Mouse (Mus musculus) intestine, embryonic 14.5 days (tissue): ENCODE measurements around the gene Ddx49. TPM values are rescaled to one million over a fixed set of nuclear protein-coding genes. Genes with fewer than 3 reads are reported as not detected.

Experiments used
- ATAC-seq: fragments of 200-750 bp; cut with Nextera tagmentation; replicated peaks from 2 replicates; pipeline ENCODE4 v1.8.0; 2017; ENCODE audit warnings: low read depth, moderate number of reproducible peaks, moderate TSS enrichment, moderate library complexity; ENCODE audit not compliant: low FRiP score, low TSS enrichment
- DNase-seq: peaks from one replicate; pipeline ENCODE4 v3.0.0-alpha.2; 2018; ENCODE audit warnings: low spot score
- H3K27ac ChIP-seq: fragments of 300-500 bp; sonication (generic); 2 replicates; pipeline ENCODE4 v1.5.1; 2014; ENCODE audit warnings: low read depth, mild to moderate bottlenecking, control low read depth
- H3K27me3 ChIP-seq: fragments of 300-500 bp; sonication (generic); replicated peaks from 2 replicates; pipeline ENCODE4 v1.6.1; 2014; ENCODE audit warnings: low read length, control low read depth; ENCODE audit not compliant: control insufficient read depth, insufficient read depth
- H3K36me3 ChIP-seq: fragments of 300-500 bp; sonication (generic); 2 replicates; pipeline ENCODE4 v1.6.1; 2014; ENCODE audit warnings: low read length, control low read depth; ENCODE audit not compliant: control insufficient read depth, insufficient read depth
- H3K4me1 ChIP-seq: fragments of 300-500 bp; sonication (generic); replicated peaks from 2 replicates; pipeline ENCODE4 v1.6.1; 2014; ENCODE audit warnings: low read length, control low read depth, mixed read lengths; ENCODE audit not compliant: control insufficient read depth, insufficient read depth
- H3K4me2 ChIP-seq: fragments of 300-500 bp; sonication (generic); 2 replicates; pipeline ENCODE4 v1.6.1; 2014; ENCODE audit warnings: low read length
- H3K4me3 ChIP-seq: fragments of 300-500 bp; sonication (generic); 2 replicates; pipeline ENCODE4 v1.5.1; 2014; ENCODE audit warnings: low read depth, low read length, control low read depth, mixed read lengths
- H3K9ac ChIP-seq: fragments of 300-500 bp; sonication (generic); 2 replicates; pipeline ENCODE4 v1.6.1; 2014; ENCODE audit warnings: mild to moderate bottlenecking, low read length
- H3K9me3 ChIP-seq: fragments of 300-500 bp; sonication (generic); 2 replicates; pipeline ENCODE4 v1.6.1; 2016; ENCODE audit warnings: low read length, control low read depth; ENCODE audit not compliant: control insufficient read depth
- WGBS: fragments of 180-500 bp; shearing (Covaris S2); extraction: QIAGEN DNeasy Blood & Tissue Kit; methylation state at CpG from one replicate; pipeline ENCODE4 v1.1.7; 2014; 5-methylcytosine and 5-hydroxymethylcytosine counted together
- polyA plus RNA-seq: library from polyadenylated mRNA; unstranded; fragments of >200 nt; fragmentation: Nextera tagmentation; extraction: Ambion mirVana; gene quantifications from 2 replicates; pipeline ENCODE4 v1.2.1, GENCODE M21; 2014

Ddx49 gene
- polyA plus RNA-seq, 1 experiment from 2014 or later, result 47.5 TPM

- H3K9me3 ChIP-seq, result no peaks in the 10 kb centered on the region; the same call in 1 of the 2 replicates
- peaks cover 35% of the 10 kb centered on the region for H3K36me3 ChIP-seq
- H3K9ac ChIP-seq, result 0 out of 2 replicates have a peak within 1 kb of the TSS, but pooled peaks have one; percentile 20
- 30% methylated on average over 14 of the region's 14 CpGs for WGBS
- DNase-seq (no peak), ATAC-seq (0 out of 2 replicates have a peak, but pooled peaks have one; percentile 13)
- H3K4me3 ChIP-seq, result peak within 1 kb of the TSS; percentile 25
- no peak within 1 kb of the TSS for H3K27ac ChIP-seq
- peak within 1 kb of the TSS; percentile 36 for H3K4me2 ChIP-seq
- H3K4me1 ChIP-seq, result peaks cover 14% of the 10 kb centered on the region
- H3K27me3 ChIP-seq, result no peaks in the 10 kb centered on the region
Observed at GRCm38 (mm10) chr8:70329124-70329834, 27.0 kb upstream of the Ddx49 start, which contains the start of gene Gdf1. TSS of gene Gdf1 (plus strand) at chr8:70329817.

- ATAC-seq (no peak), DNase-seq (no peak)
- Histone ChIP-seq H3K36me3 (peaks cover 17% of the 10 kb centered on the region), H3K27me3 (no peaks in the 10 kb centered on the region), H3K9ac (no peak overlapping the region), H3K27ac (no peak overlapping the region), H3K4me2 (no peak overlapping the region), H3K4me3 (no peak overlapping the region), H3K9me3 (no peaks in the 10 kb centered on the region; the same call in 1 of the 2 replicates), H3K4me1 (peaks cover 14% of the 10 kb centered on the region)
- 92% methylated on average over 6 of the region's 6 CpGs for WGBS
Observed at GRCm38 (mm10) chr8:70327512-70327911, 25.2 kb upstream of the Ddx49 start.

- no peak for DNase-seq
- Histone ChIP-seq H3K27me3 (no peaks in the 10 kb centered on the region), H3K9me3 (no peaks in the 10 kb centered on the region; the same call in 1 of the 2 replicates), H3K4me3 (no peak overlapping the region), H3K4me2 (no peak overlapping the region), H3K9ac (no peak overlapping the region), H3K4me1 (no peaks in the 10 kb centered on the region), H3K27ac (no peak overlapping the region), H3K36me3 (no peaks in the 10 kb centered on the region)
- no peak for ATAC-seq
- 87% methylated on average over 3 of the region's 3 CpGs for WGBS
Observed at GRCm38 (mm10) chr8:70323716-70324115, 21.4 kb upstream of the Ddx49 start.

GRCm38 (mm10) chr8:70317872-70318271 lies 15.6 kb upstream of the Ddx49 start:
- Histone ChIP-seq H3K36me3 (peaks cover 7% of the 10 kb centered on the region), H3K4me1 (peaks cover 22% of the 10 kb centered on the region), H3K4me2 (no peak overlapping the region; the same call in 1 of the 2 replicates), H3K4me3 (no peak overlapping the region), H3K27me3 (no peaks in the 10 kb centered on the region), H3K9ac (no peak overlapping the region), H3K9me3 (no peaks in the 10 kb centered on the region), H3K27ac (no peak overlapping the region)
- DNase-seq (no peak), ATAC-seq (no peak)
- WGBS, result 85% methylated on average over 5 of the region's 5 CpGs

GRCm38 (mm10) chr8:70316511-70317504 lies 14.5 kb upstream of the Ddx49 start:
- H3K9ac ChIP-seq, result peak overlapping the region; percentile 45
- peak; percentile 61 for ATAC-seq
- WGBS, result 14% methylated on average over 15 of the region's 15 CpGs
- peaks cover 22% of the 10 kb centered on the region for H3K4me1 ChIP-seq
- H3K27ac ChIP-seq, result peak overlapping the region; percentile 20; the same call in 1 of the 2 replicates
- no peaks in the 10 kb centered on the region for H3K27me3 ChIP-seq
- peak; percentile 73 for DNase-seq
- no peaks in the 10 kb centered on the region for H3K9me3 ChIP-seq
- H3K36me3 ChIP-seq, result peaks cover 18% of the 10 kb centered on the region
- peak overlapping the region; percentile 68 for H3K4me2 ChIP-seq
- H3K4me3 ChIP-seq, result peak overlapping the region; percentile 56

- 3% methylated on average over 66 of the region's 66 CpGs for WGBS
- no peaks in the 10 kb centered on the region for H3K9me3 ChIP-seq
Observed at GRCm38 (mm10) chr8:70315624-70316510, 13.6 kb upstream of the Ddx49 start, which contains the start of gene Cers1. TSS of gene Cers1 (plus strand) at chr8:70315775.

GRCm38 (mm10) chr8:70313399-70313798 lies 11.1 kb upstream of the Ddx49 start:
- H3K9ac ChIP-seq, result no peak overlapping the region
- H3K4me2 ChIP-seq, result no peak overlapping the region
- H3K36me3 ChIP-seq, result peaks cover 48% of the 10 kb centered on the region
- DNase-seq (no peak), ATAC-seq (no peak)
- H3K4me1 ChIP-seq, result peaks cover 22% of the 10 kb centered on the region
- H3K4me3 ChIP-seq, result no peak overlapping the region
- H3K27me3 ChIP-seq, result no peaks in the 10 kb centered on the region
- 87% methylated on average over 2 of the region's 2 CpGs for WGBS
- no peak overlapping the region for H3K27ac ChIP-seq
- no peaks in the 10 kb centered on the region for H3K9me3 ChIP-seq

More at GRCm38 (mm10) chr8:70315624-70316510, 13.6 kb upstream of the Ddx49 start, which contains the start of gene Cers1:
- Histone ChIP-seq H3K4me2 (peak within 1 kb of the TSS; percentile 68), H3K27me3 (no peaks in the 10 kb centered on the region), H3K36me3 (peaks cover 27% of the 10 kb centered on the region), H3K4me3 (peak within 1 kb of the TSS; percentile 56), H3K27ac (peak within 1 kb of the TSS; percentile 62; the same call in 1 of the 2 replicates), H3K4me1 (peaks cover 22% of the 10 kb centered on the region), H3K9ac (peak within 1 kb of the TSS; percentile 45)
- peak; percentile 79 for DNase-seq
- peak; percentile 59 for ATAC-seq
